Mouse (Mus musculus) G1E-ER4 (cell line): ENCODE measurements around the gene Bloc1s4. TPM values are rescaled to one million over a fixed set of nuclear protein-coding genes. Genes with fewer than 3 reads are reported as not detected.

Source experiments
- GATA1 ChIP-seq: IDR thresholded peaks from one replicate; pipeline ENCODE4 v1.8.0; 2012; ENCODE audit warnings: low read length, inconsistent platforms
- polyA plus RNA-seq: library from polyadenylated mRNA; stranded (reverse); fragments of >175 nt; gene quantifications from 2 replicates; pipeline ENCODE4 v1.2.3, GENCODE M21; 2012

Bloc1s4 gene
- polyA plus RNA-seq, 1 experiment: 28.0 TPM

- TF ChIP-seq GATA1: no peak
Measured at GRCm38 (mm10) chr5:36711863-36712262, 36.6 kb downstream of the Bloc1s4 start.

GRCm38 (mm10) chr5:36705792-36706191, 42.7 kb downstream of the Bloc1s4 start:
- TF ChIP-seq GATA1: no peak

- no peak for TF ChIP-seq GATA1
Measured at GRCm38 (mm10) chr5:36705390-36705789, 43.1 kb downstream of the Bloc1s4 start.

GRCm38 (mm10) chr5:36704684-36705083, 43.8 kb downstream of the Bloc1s4 start:
- no peak for TF ChIP-seq GATA1

DNA sequence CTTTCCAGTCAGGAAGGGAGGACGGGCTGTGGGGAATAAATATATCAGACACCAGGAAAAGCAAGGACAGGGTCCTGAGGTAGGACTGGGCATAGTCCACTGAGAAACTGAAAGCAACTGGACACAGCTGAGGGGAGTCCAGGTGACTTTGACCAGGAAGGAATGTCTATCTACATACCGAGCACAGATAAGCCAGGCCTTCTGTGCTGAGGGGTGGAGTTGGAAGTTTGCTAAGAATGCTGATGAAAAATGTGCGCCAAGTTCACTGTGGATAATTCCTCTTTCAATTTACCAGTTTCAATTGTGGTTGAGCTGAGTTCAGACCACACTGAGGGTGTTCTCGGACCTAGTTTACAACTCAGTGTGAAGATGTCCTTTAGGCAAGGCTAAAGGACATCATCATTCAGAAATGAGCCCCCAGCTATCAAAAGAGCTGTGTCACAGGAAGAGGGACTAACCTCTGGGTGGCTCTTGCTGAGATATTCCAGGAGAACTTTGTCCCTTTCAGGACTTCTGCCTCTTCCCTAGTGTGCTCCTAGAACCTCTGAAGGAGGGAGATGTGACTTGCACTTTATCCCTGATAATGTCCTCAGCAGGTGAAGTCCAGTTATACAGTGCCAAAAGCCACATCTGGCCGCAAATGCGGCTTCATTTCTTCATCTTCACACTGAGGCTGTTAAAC, 47.4 kb downstream of the Bloc1s4 start:
- no peak for TF ChIP-seq GATA1

- no peak for TF ChIP-seq GATA1
Measured at GRCm38 (mm10) chr5:36698689-36699088, 49.8 kb downstream of the Bloc1s4 start.

DNA sequence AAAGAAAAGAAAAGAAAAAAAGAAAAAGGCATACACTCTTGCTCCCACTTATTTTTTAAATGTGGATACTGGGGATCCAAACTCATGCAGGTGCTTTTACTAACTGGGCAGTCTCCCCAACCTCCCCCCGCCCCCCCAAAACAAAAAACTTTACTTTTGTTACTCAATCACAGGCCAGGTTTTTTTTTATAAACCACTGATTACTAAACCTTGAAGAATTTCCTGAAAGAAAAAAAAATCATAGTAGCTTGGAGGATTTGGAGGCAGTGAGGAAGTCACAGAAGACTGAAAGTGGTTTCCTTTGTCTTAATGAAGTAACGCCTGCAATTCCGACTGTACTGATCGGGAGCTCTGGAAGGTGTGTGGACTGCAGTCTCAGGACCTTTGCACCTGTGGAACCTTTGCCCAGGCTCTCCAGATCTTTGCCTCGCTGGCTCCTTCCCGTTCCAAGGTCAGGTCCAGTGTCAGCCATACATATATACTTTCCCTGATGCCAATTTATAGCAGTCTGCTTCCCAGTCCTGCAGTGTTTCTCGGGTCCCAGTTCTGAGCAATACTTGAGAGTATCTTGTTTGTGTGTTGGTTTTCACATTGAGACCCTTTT, 50.3 kb downstream of the Bloc1s4 start:
- no peak for TF ChIP-seq GATA1

Other genes starting within 250 kb of the Bloc1s4 start
- 11.2 and 17.3 TPM in 2 replicates for gene Tbc1d14, start 155.4 kb downstream of the Bloc1s4 start, polyA plus RNA-seq
- gene D5Ertd579e, start 52.6 kb downstream of the Bloc1s4 start, polyA plus RNA-seq: 4.1 and 5.3 TPM in 2 replicates
- 155 and 208 TPM in 2 replicates for gene Mrfap1, start 48.1 kb upstream of the Bloc1s4 start, polyA plus RNA-seq
- gene Man2b2, start 82.0 kb upstream of the Bloc1s4 start, polyA plus RNA-seq: 36.9 and 39.6 TPM in 2 replicates
- 0.01 TPM in 1 of 2 replicates, not detected in the other for gene Ppp2r2c, start 119.9 kb upstream of the Bloc1s4 start, polyA plus RNA-seq
- not detected in 2 replicates for gene Wfs1, start 240.6 kb upstream of the Bloc1s4 start, polyA plus RNA-seq